Mouse (Mus musculus) kidney, adult 2 months (tissue): ENCODE results near the gene Sez6. TPM values are rescaled to one million over a fixed set of nuclear protein-coding genes. Genes with fewer than 3 reads are reported as not detected.

Experiments
- DNase-seq: peaks from one replicate; pipeline ENCODE4 v3.0.0; 2021
- H3K27ac ChIP-seq: fragments of 200-500 bp; 2 replicates; pipeline ENCODE4 v1.5.1; 2012; ENCODE audit warnings: low read depth, low read length, control low read depth, inconsistent platforms; ENCODE audit not compliant: insufficient read depth
- H3K27me3 ChIP-seq: fragments of 200-500 bp; replicated peaks from 2 replicates; pipeline ENCODE4 v1.6.1; 2012; ENCODE audit warnings: mild to moderate bottlenecking, moderate library complexity, low read length, inconsistent platforms; ENCODE audit not compliant: control insufficient read depth, insufficient read depth
- H3K36me3 ChIP-seq: fragments of 200-500 bp; 2 replicates; pipeline ENCODE4 v1.6.1; 2012; ENCODE audit warnings: mild to moderate bottlenecking, moderate library complexity, low read length, inconsistent platforms; ENCODE audit not compliant: control insufficient read depth, insufficient read depth
- H3K4me1 ChIP-seq: fragments of 200-500 bp; 2 replicates; pipeline ENCODE4 v1.6.1; 2011; ENCODE audit warnings: low read length; ENCODE audit not compliant: control insufficient read depth, insufficient read depth
- H3K4me3 ChIP-seq: fragments of 200-500 bp; 2 replicates; pipeline ENCODE4 v1.5.1; 2011; ENCODE audit warnings: mild to moderate bottlenecking, low read depth, low read length, control low read depth; ENCODE audit not compliant: insufficient read depth
- CTCF ChIP-seq: fragments of 200-500 bp; conservative IDR thresholded peaks from 2 replicates; pipeline ENCODE4 v1.5.1; 2011; ENCODE audit warnings: low read depth, mild to moderate bottlenecking, control low read depth, low read length, moderate library complexity, mixed read lengths; ENCODE audit not compliant: insufficient read depth, insufficient read length
- POLR2A ChIP-seq: fragments of 200-500 bp; IDR thresholded peaks from one replicate; pipeline ENCODE4 v1.6.1; 2011; ENCODE audit warnings: low read depth, low read length, control low read depth
- WGBS: fragments of 180-500 bp; shearing (Covaris S2); methylation state at CpG from one replicate; pipeline ENCODE4 v1.1.7; 2018; 5-methylcytosine and 5-hydroxymethylcytosine counted together
- polyA plus RNA-seq: library from polyadenylated mRNA; depleted of rRNA; stranded (reverse); fragments of >200 nt; gene quantifications from 2 replicates; pipeline ENCODE4 v1.2.3, GENCODE M21; 2012

Gene Sez6
- polyA plus RNA-seq, 1 experiment, result 0.27 TPM

DNA sequence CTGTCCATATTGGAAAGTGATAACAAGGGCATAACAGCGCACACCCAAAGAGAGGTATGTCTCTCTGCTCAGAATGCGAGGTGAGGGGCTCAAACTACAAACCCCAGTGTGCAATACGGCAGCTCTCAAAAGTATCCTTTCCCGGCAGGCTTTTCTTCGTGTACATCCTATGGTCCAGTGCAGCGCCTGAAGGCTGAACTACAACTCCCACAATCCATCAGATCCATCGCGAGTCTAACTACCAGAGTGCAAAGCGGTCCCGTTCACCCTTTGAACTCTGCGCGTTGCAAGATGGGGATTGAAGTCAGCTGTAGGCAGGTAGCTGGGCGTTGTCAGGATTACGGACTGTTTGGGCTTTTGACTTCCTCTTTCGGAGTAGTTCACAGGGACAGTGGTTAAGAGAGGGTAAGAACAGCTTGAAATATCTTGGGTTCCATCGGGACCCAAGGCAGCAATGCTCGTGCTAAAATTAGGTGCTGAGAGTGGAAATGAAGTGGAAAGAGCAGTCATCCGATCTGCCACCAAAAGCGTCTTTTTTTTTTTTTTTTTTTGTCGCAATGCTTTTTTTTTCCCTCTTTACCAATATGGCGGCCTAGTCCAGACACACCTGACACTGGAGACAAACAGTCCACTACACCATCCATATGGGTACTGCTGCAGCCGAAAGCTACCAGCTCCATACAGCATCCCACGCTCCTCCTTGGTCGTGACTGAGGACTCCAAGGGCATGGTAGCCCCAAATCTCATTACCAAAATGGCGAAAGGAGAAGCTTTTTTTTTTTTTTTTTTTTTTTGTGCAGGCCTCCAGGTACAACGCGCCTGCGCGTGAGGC, 51.2 kb downstream of the Sez6 start:
- no peaks in the 10 kb centered on the region for H3K27me3 ChIP-seq
- peak; percentile 99 for DNase-seq
- no peaks in the 10 kb centered on the region for H3K36me3 ChIP-seq
- H3K4me1 ChIP-seq, result peaks cover 6% of the 10 kb centered on the region; the same call in 1 of the 2 replicates
- TF ChIP-seq POLR2A, result no peak
- TF ChIP-seq CTCF, result no peak
- peak overlapping the region; percentile 65 for H3K4me3 ChIP-seq
- peak overlapping the region; percentile 94 for H3K27ac ChIP-seq
- WGBS, result 0% methylated on average over 29 of the region's 29 CpGs

DNA sequence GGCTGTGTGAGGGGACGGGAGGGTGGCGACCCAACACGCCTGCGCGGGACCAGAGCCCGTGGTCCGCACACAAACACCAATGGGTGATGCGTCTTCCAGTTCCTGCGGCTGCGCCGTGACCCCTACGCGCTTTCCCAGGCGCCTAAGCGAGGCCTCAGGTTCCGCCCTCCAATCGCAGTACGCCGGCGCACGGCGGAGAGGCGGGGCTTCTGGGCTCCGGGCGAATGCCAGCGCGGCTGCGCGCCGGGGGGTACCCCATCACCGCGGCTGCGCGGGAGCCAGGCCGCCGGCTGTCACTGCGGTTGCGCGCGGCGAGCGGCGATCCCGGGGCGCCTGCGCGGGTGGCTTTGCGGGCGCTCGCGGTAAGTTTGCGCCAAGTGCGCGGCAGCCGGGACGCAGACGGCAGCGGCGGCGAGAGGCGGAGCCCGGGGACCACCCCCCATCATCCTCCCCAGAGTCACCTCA, 51.9 kb downstream of the Sez6 start, which contains the start of gene Phf12:
TSS of gene Phf12 (plus strand) at position 314 of the 465 bp plus-strand sequence.
- no peaks in the 10 kb centered on the region for H3K27me3 ChIP-seq
- TF ChIP-seq POLR2A (peak; percentile 62), CTCF (no peak)
- peak within 1 kb of the TSS; percentile 97 for H3K4me3 ChIP-seq
- under 1% methylated on average over 62 of the region's 62 CpGs for WGBS
- peak within 1 kb of the TSS; percentile 94 for H3K27ac ChIP-seq
- peak; percentile 100 for DNase-seq
- H3K4me1 ChIP-seq, result peaks cover 6% of the 10 kb centered on the region; the same call in 1 of the 2 replicates
- H3K36me3 ChIP-seq, result no peaks in the 10 kb centered on the region

DNA sequence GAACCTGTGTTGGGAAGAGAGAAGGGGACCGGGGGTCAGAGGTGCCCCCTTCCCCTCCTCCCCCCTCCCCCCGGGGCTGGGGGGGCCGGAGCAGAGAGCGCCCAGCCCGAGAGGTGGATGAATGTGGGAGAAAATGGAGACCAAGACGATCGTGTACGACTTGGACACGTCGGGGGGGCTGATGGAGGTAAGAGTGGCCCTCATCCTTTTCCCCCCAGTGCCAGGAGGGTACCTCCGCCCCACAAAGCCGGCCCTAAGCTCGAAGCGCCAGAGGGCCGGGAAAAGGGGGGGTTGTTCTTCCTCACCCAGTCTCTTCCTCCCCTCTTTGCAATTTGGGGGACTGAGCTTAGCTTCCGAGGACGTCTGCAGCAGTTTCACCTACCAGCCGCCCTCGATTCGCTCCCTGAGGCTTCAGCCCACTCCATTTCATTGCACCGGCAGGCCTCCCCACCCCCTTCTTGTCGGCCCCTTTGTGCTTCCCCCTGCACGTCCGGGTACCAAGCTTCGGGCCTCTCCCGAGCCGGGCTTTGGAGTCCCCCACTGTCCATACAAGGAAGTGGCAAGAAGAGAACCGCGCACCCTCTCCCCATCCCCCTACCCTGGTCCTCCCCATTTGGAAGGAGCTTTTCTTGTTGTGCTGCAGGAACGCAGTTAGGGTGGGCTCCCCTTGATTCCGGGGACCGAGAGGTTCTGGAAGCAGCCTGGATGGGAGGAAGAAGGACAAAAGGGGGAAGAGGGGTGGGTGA, 52.8 kb downstream of the Sez6 start:
- DNase-seq, result peak; percentile 46
- Histone ChIP-seq H3K4me3 (peak overlapping the region; percentile 97), H3K27ac (peak overlapping the region; percentile 94), H3K4me1 (peaks cover 6% of the 10 kb centered on the region; the same call in 1 of the 2 replicates), H3K27me3 (no peaks in the 10 kb centered on the region), H3K36me3 (no peaks in the 10 kb centered on the region; the same call in 1 of the 2 replicates)
- WGBS, result under 1% methylated on average over 28 of the region's 32 CpGs
- TF ChIP-seq CTCF (no peak), POLR2A (no peak)

GRCm38 (mm10) chr11:77983937-77984835, 53.6 kb downstream of the Sez6 start:
- H3K4me3 ChIP-seq, result peak overlapping the region; percentile 97
- DNase-seq, result peak; percentile 76
- H3K4me1 ChIP-seq, result peaks cover 6% of the 10 kb centered on the region; the same call in 1 of the 2 replicates
- H3K27ac ChIP-seq, result peak overlapping the region; percentile 98
- under 1% methylated on average over 53 of the region's 63 CpGs for WGBS
- H3K36me3 ChIP-seq, result no peaks in the 10 kb centered on the region; the same call in 1 of the 2 replicates
- no peaks in the 10 kb centered on the region for H3K27me3 ChIP-seq
- TF ChIP-seq POLR2A (no peak), CTCF (no peak)

DNA sequence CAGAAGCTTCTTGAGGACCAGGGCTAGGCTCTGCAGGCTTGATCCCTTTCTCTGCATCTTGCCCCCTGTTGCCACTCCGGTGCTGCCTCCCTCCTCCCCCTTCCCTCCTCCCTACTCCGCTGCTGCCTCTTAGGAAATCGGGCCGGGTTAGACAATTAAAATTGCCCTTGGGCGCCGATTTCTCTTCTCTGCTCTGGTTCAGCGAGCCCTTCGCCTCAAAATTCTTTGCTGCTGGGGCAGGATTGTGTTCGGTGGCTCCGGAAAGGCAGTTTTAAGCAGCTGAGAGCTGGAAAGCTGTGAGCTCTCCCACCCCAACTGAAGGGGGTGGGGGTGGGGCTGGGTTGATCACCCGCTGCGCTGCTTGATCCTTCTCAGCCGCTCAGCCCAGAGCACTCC, 54.2 kb downstream of the Sez6 start:
- Histone ChIP-seq H3K27ac (peak overlapping the region; percentile 98), H3K36me3 (no peaks in the 10 kb centered on the region; the same call in 1 of the 2 replicates), H3K27me3 (no peaks in the 10 kb centered on the region), H3K4me3 (peak overlapping the region; percentile 97), H3K4me1 (peaks cover 6% of the 10 kb centered on the region; the same call in 1 of the 2 replicates)
- TF ChIP-seq CTCF, result no peak
- TF ChIP-seq POLR2A, result no peak
- under 1% methylated on average over 13 of the region's 13 CpGs for WGBS
- peak; percentile 73 for DNase-seq

GRCm38 (mm10) chr11:77985541-77986065, 55.0 kb downstream of the Sez6 start:
- H3K4me3 ChIP-seq, result no peak overlapping the region

More at GRCm38 (mm10) chr11:77985541-77986065, 55.0 kb downstream of the Sez6 start:
- H3K36me3 ChIP-seq, result no peaks in the 10 kb centered on the region; the same call in 1 of the 2 replicates
- peaks cover 6% of the 10 kb centered on the region; the same call in 1 of the 2 replicates for H3K4me1 ChIP-seq
- 52% methylated on average over 3 of the region's 3 CpGs for WGBS
- TF ChIP-seq POLR2A, result no peak
- TF ChIP-seq CTCF, result no peak
- H3K27me3 ChIP-seq, result no peaks in the 10 kb centered on the region
- H3K27ac ChIP-seq, result peak overlapping the region; percentile 98
- DNase-seq, result no peak
